Mouse (Mus musculus): ENCODE results near the gene Mre11a. TPM values are rescaled to one million over a fixed set of nuclear protein-coding genes. Genes with fewer than 3 reads are reported as not detected.

Mre11a gene
- polyA plus RNA-seq, 1 experiment from 2014 or later, result 15.5 TPM

- H3K36me3 ChIP-seq, result no peaks in the 10 kb centered on the region
- H3K27ac ChIP-seq, result no peak overlapping the region
- no peaks in the 10 kb centered on the region for H3K9me3 ChIP-seq
- WGBS, result 74% methylated on average over 4 of the region's 4 CpGs
- H3K4me1 ChIP-seq (replicated peaks), result 0 out of 2 replicates have a peak, but pooled peaks cover 10% of the 10 kb centered on the region
- no peak for ATAC-seq (ENCODE audit: low FRiP score)
- no peaks in the 10 kb centered on the region for H3K27me3 ChIP-seq
- H3K9ac ChIP-seq, result no peak overlapping the region
- H3K4me2 ChIP-seq, result no peak overlapping the region
- H3K4me3 ChIP-seq, result no peak overlapping the region
These were observed 100.2 kb downstream of the Mre11a start for GRCm38 (mm10) chr9:14884641-14885040.

GRCm38 (mm10) chr9:14885151-14885550 lies 100.7 kb downstream of the Mre11a start:
- Histone ChIP-seq H3K4me3 (no peak overlapping the region), H3K9me3 (no peaks in the 10 kb centered on the region), H3K9ac (no peak overlapping the region), H3K36me3 (no peaks in the 10 kb centered on the region), H3K27me3 (no peaks in the 10 kb centered on the region), H3K27ac (no peak overlapping the region), H3K4me1 (replicated peaks) (peaks cover 10% of the 10 kb centered on the region; the same call in 1 of the 2 replicates), H3K4me2 (no peak overlapping the region)
- no peak for ATAC-seq (ENCODE audit: low FRiP score)

GRCm38 (mm10) chr9:14885954-14886353 lies 101.5 kb downstream of the Mre11a start:
- Histone ChIP-seq H3K9me3 (no peaks in the 10 kb centered on the region), H3K27me3 (no peaks in the 10 kb centered on the region), H3K9ac (no peak overlapping the region), H3K4me3 (no peak overlapping the region), H3K4me2 (no peak overlapping the region), H3K4me1 (replicated peaks) (peaks cover 18% of the 10 kb centered on the region), H3K36me3 (no peaks in the 10 kb centered on the region), H3K27ac (no peak overlapping the region)
- 93% methylated on average over 1 of the region's 1 CpGs for WGBS
- no peak for ATAC-seq (ENCODE audit: low FRiP score)

Other genes starting within 250 kb of the Mre11a start
- 8.8 and 10.4 TPM in 2 replicates for gene Amotl1, start 139.6 kb upstream of the Mre11a start, polyA plus RNA-seq (2015; fragmentation: Nextera tagmentation; extraction: Ambion mirVana)
- gene Piwil4, start 43.9 kb upstream of the Mre11a start, polyA plus RNA-seq (2015; fragmentation: Nextera tagmentation; extraction: Ambion mirVana), result 0.30 and 0.48 TPM in 2 replicates
- 1.2 and 1.3 TPM in 2 replicates for gene Fut4, start 32.3 kb upstream of the Mre11a start, polyA plus RNA-seq (2015; fragmentation: Nextera tagmentation; extraction: Ambion mirVana)
- gene 1700012B09Rik, start 13.6 kb upstream of the Mre11a start, polyA plus RNA-seq (2015; fragmentation: Nextera tagmentation; extraction: Ambion mirVana), result 3.7 and 6.3 TPM in 2 replicates
- gene Ankrd49, start 202 bp downstream of the Mre11a start, polyA plus RNA-seq (2015; fragmentation: Nextera tagmentation; extraction: Ambion mirVana), result 35.6 and 35.7 TPM in 2 replicates
- gene Gpr83, start 75.6 kb downstream of the Mre11a start, polyA plus RNA-seq (2015; fragmentation: Nextera tagmentation; extraction: Ambion mirVana), result 0.70 and 1.1 TPM in 2 replicates
- gene Izumo1r, start 119.3 kb downstream of the Mre11a start, polyA plus RNA-seq (2015; fragmentation: Nextera tagmentation; extraction: Ambion mirVana), result not detected in 2 replicates